Mouse (Mus musculus): ENCODE results near the gene Hoxd11. TPM values are rescaled to one million over a fixed set of nuclear protein-coding genes. Genes with fewer than 3 reads are reported as not detected.

The Hoxd11 gene
- polyA plus RNA-seq, 1 experiment from 2014 or later = 23.8 TPM

DNA sequence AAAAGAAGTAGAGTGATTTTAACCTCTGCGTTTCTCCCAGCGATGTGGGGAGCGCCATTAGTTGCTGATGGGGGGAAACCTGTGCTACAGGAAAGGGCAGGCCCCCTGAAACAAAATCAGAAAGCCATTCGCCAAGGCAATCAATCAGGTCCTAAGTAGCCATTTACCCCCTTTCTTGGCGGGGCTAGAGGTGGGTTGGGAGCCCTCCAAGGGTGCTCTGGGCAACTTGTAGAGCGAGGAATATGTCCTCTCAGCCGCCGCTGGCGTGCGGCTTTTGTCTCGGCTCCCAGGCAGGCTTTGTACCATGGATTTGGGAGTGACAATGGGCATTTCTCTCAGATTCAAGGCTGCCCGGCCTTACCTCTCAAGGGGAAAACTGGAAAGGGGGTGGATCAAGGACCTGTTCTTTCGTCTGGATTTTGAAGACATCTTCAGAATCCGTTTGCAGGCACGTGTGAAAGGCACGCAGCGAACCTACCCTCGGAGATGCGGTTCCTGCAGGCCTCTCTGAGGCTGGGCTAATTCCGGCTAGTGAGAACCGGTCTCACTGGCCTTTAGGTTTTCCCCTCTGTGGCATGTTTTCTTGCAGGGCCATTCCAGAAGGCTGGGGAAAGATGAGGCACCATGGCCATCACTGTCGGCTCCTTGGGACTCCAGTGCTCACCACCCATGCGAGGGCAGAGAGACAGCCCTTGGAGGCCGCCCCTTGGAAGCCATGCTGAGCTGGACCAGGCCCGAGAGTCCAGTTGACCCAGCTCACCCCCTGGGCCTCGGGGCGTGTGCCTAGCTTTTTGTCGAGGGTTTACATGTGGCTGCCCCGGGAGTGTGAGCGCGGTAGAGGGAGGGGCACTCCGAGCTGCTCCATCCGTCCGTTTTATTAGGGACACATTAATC, 17.3 kb downstream of the Hoxd11 start:
- Histone ChIP-seq H3K36me3 (ENCODE audit: insufficient read depth, low read length) (0 out of 2 replicates have a peak, but pooled peaks cover 5% of the 10 kb centered on the region), H3K4me1 (replicated peaks; ENCODE audit: insufficient read depth, low read length) (peaks cover 20% of the 10 kb centered on the region), H3K9me3 (replicated peaks; ENCODE audit: low read length) (no peaks in the 10 kb centered on the region), H3K4me2 (ENCODE audit: low read length) (peak overlapping the region; percentile 90), H3K4me3 (replicated peaks; ENCODE audit: low read depth, low read length) (peak overlapping the region; percentile 91), H3K9ac (ENCODE audit: low read depth, low read length) (peak overlapping the region; percentile 100), H3K27me3 (ENCODE audit: insufficient read depth, low read length) (no peaks in the 10 kb centered on the region), H3K27ac (peak overlapping the region; percentile 98)
- DNase-seq (ENCODE audit: low spot score) (no peak), ATAC-seq (replicated peaks; ENCODE audit: low FRiP score, low read depth) (peak; percentile 12; the same call in 1 of the 2 replicates)
- 21% methylated on average over 34 of the region's 34 CpGs for whole genome bisulfite sequencing
- TF ChIP-seq CTCF (IDR thresholded peaks at IDR 0.05; ENCODE audit: low read depth) = no peak

DNA sequence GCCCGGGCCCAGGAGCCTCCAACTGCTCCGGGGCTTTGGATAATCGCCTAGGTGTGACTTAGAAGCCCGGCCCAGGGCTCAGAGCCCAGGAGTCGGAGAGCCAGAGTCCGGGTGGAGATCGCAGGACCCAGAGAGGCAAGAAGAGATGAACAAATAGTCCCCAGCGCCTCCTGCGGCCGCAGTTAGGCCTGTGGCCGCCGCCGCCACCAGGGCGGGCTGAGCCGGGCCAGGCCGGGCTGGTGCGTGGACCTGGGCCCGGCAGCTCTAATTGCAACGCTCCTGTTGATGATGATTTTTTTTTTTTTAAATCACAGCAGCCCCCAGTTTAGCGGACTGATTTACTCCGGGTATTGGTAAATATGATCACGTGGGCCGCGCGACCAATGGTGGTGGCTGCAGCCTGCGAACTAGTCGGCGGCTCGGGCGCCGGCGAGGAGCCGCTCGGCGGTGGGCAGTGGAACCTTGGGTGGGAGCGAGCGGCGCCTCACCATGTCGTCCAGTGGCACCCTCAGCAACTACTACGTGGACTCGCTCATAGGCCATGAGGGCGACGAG, 18.3 kb downstream of the Hoxd11 start, which contains the start of gene Hoxd9:
Gene Hoxd9 (plus strand): TSS at position 161 of the 555 bp plus-strand sequence.
- ATAC-seq (replicated peaks; ENCODE audit: low FRiP score, low read depth) (peak; percentile 66), DNase-seq (ENCODE audit: low spot score) (peak; percentile 89)
- TF ChIP-seq CTCF (IDR thresholded peaks at IDR 0.05; ENCODE audit: low read depth) = peak; percentile 38
- peak within 1 kb of the TSS; percentile 91 for H3K4me3 ChIP-seq (replicated peaks; ENCODE audit: low read depth, low read length)
- no peaks in the 10 kb centered on the region for H3K9me3 ChIP-seq (replicated peaks; ENCODE audit: low read length)
- H3K36me3 ChIP-seq (ENCODE audit: insufficient read depth, low read length) = 0 out of 2 replicates have a peak, but pooled peaks cover 4% of the 10 kb centered on the region
- peak within 1 kb of the TSS; percentile 100 for H3K9ac ChIP-seq (ENCODE audit: low read depth, low read length)
- no peaks in the 10 kb centered on the region for H3K27me3 ChIP-seq (ENCODE audit: insufficient read depth, low read length)
- peak within 1 kb of the TSS; percentile 98 for H3K27ac ChIP-seq
- H3K4me1 ChIP-seq (replicated peaks; ENCODE audit: insufficient read depth, low read length) = peaks cover 15% of the 10 kb centered on the region
- under 1% methylated on average over 43 of the region's 43 CpGs for WGBS
- H3K4me2 ChIP-seq (ENCODE audit: low read length) = peak within 1 kb of the TSS; percentile 90

DNA sequence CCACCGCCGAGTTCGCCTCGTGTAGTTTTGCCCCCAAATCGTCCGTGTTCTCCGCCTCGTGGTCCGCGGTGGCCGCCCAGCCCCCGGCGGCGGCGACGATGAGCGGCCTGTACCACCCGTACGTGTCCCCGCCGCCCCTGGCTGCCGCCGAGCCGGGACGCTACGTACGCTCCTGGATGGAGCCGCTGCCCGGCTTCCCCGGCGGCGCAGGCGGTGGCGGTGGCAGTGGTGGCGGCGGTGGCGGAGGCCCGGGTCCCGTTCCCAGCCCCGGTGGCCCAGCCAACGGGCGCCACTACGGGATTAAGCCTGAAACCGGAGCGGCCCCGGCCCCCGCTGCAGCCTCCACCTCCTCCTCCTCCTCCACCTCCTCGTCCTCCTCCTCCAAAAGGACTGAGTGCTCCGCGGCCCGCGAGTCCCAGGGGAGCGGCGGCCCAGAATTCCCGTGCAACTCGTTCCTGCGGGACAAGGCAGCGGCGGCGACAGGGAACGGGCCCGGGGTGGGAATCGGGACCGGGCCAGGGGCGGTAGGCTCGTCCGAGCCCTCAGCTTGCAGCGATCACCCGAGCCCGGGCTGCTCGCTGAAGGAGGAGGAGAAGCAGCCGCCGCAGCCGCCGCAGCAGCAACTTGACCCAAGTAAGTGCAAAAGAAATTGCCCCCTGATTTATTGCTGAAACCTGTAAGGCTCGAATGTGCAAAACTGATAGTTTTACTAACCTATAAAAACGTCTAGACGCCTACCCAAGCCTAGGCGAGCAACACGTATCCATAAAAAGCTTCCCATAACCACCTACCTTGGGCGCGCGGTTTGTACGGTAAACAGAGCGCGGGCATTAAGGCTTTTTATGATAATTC, 19.1 kb downstream of the Hoxd11 start:
- Histone ChIP-seq H3K27ac (peak overlapping the region; percentile 98), H3K36me3 (ENCODE audit: insufficient read depth, low read length) (no peaks in the 10 kb centered on the region), H3K9ac (ENCODE audit: low read depth, low read length) (peak overlapping the region; percentile 100), H3K4me3 (replicated peaks; ENCODE audit: low read depth, low read length) (peak overlapping the region; percentile 91), H3K9me3 (replicated peaks; ENCODE audit: low read length) (no peaks in the 10 kb centered on the region), H3K4me1 (replicated peaks; ENCODE audit: insufficient read depth, low read length) (peaks cover 17% of the 10 kb centered on the region), H3K27me3 (ENCODE audit: insufficient read depth, low read length) (no peaks in the 10 kb centered on the region), H3K4me2 (ENCODE audit: low read length) (peak overlapping the region; percentile 90)
- peak; percentile 18 for ATAC-seq (replicated peaks; ENCODE audit: low FRiP score, low read depth)
- DNase-seq (ENCODE audit: low spot score) = peak; percentile 88
- TF ChIP-seq CTCF (IDR thresholded peaks at IDR 0.05; ENCODE audit: low read depth) = no peak
- 2% methylated on average over 72 of the region's 86 CpGs for WGBS

DNA sequence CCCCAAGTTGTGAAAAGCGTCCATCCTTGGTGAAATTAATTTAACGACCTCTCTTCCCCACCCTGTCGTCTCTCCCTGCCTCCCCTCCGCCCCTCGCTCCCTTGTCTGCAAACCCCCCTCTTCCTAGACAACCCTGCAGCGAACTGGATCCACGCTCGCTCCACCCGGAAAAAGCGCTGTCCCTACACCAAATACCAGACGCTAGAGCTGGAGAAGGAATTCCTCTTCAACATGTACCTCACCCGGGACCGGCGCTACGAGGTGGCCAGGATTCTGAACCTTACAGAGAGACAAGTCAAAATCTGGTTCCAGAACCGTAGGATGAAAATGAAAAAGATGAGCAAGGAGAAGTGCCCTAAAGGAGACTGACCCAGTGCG, 19.7 kb downstream of the Hoxd11 start:
- H3K9ac ChIP-seq (ENCODE audit: low read depth, low read length) = peak overlapping the region; percentile 100
- H3K27ac ChIP-seq = peak overlapping the region; percentile 98
- H3K4me2 ChIP-seq (ENCODE audit: low read length) = peak overlapping the region; percentile 90
- peak overlapping the region; percentile 91 for H3K4me3 ChIP-seq (replicated peaks; ENCODE audit: low read depth, low read length)
- H3K27me3 ChIP-seq (ENCODE audit: insufficient read depth, low read length) = no peaks in the 10 kb centered on the region
- no peaks in the 10 kb centered on the region for H3K36me3 ChIP-seq (ENCODE audit: insufficient read depth, low read length)
- TF ChIP-seq CTCF (IDR thresholded peaks at IDR 0.05; ENCODE audit: low read depth) = no peak
- WGBS = 3% methylated on average over 17 of the region's 17 CpGs
- DNase-seq (ENCODE audit: low spot score) = no peak
- H3K4me1 ChIP-seq (replicated peaks; ENCODE audit: insufficient read depth, low read length) = peaks cover 18% of the 10 kb centered on the region
- no peaks in the 10 kb centered on the region for H3K9me3 ChIP-seq (replicated peaks; ENCODE audit: low read length)
- ATAC-seq (replicated peaks; ENCODE audit: low FRiP score, low read depth) = no peak

DNA sequence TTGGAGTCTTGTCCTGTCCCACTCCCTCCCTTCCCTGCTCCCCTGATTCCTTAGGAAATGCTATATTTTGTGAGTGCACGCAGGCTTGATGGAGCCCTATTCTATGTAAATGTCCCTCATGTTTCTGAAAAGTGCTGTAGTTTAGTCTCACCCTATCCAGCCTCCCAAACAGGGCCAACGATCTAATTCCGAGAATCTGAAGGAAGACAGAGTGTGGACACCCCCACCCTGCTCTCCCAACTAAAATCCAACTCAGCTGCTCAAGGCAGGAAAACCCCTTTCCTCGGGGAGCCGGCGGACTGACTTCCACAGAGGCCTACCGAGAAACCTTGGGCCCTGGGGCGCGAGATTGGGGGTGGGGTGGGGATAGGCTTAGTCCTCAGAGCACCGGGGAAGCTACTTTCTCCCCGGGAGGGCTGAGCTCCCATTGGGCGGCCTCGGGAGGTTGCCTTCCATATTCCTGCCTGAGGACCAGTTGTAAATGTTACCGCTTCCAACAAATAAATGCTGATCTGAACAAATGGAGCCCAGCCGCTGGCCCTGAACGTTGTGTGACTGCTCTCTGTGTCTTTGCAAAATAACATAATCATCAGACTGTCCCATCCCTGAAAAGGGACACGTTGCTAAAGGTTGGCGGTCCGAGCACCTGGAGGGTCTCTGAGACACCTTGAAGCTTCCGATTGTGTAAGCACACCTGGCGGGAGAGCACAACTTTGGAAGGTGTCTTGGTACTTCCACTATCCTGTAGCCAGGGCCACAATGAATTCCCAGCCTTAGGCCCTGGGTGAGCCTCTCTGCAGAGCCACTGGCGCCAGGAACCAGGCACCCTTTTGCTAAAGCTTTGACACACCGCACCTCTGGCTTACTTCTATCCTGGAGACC, 20.5 kb downstream of the Hoxd11 start:
- Histone ChIP-seq H3K4me3 (replicated peaks; ENCODE audit: low read depth, low read length) (peak overlapping the region; percentile 91), H3K9ac (ENCODE audit: low read depth, low read length) (peak overlapping the region; percentile 100), H3K27ac (peak overlapping the region; percentile 98), H3K36me3 (ENCODE audit: insufficient read depth, low read length) (no peaks in the 10 kb centered on the region), H3K9me3 (replicated peaks; ENCODE audit: low read length) (no peaks in the 10 kb centered on the region), H3K27me3 (ENCODE audit: insufficient read depth, low read length) (no peaks in the 10 kb centered on the region), H3K4me2 (ENCODE audit: low read length) (peak overlapping the region; percentile 90), H3K4me1 (replicated peaks; ENCODE audit: insufficient read depth, low read length) (peaks cover 18% of the 10 kb centered on the region)
- WGBS = 19% methylated on average over 23 of the region's 23 CpGs
- ATAC-seq (replicated peaks; ENCODE audit: low FRiP score, low read depth) (no peak), DNase-seq (ENCODE audit: low spot score) (no peak)
- TF ChIP-seq CTCF (IDR thresholded peaks at IDR 0.05; ENCODE audit: low read depth) = no peak

Measured in kidney, postnatal 0 days (tissue).